Mouse (Mus musculus) midbrain, embryonic 15.5 days (tissue): ENCODE data around the gene Zfp958. TPM values are rescaled to one million over a fixed set of nuclear protein-coding genes. Genes with fewer than 3 reads are reported as not detected.
A peak's percentile ranks its signal among the peaks of the same experiment; 100 is the strongest.
"Not testable (repeated sequence)": the region's sequence is repeated elsewhere in the genome, so short reads cannot be mapped to it uniquely, and the experiment has no call there.

ENCODE experiments used
- ATAC-seq: fragments of 200-750 bp; cut with Nextera tagmentation; replicated peaks from 2 replicates; pipeline ENCODE4 v1.8.0; 2017; ENCODE audit warnings: moderate TSS enrichment
- H3K27ac ChIP-seq: fragments of 300-500 bp; sonication (generic); 2 replicates; pipeline ENCODE4 v1.5.1; 2015; ENCODE audit warnings: mild to moderate bottlenecking, inconsistent platforms
- H3K27me3 ChIP-seq: fragments of 300-500 bp; sonication (generic); replicated peaks from 2 replicates; pipeline ENCODE4 v1.6.1; 2015; ENCODE audit warnings: inconsistent platforms
- H3K36me3 ChIP-seq: fragments of 300-500 bp; sonication (generic); replicated peaks from 2 replicates; pipeline ENCODE4 v1.6.1; 2015; ENCODE audit warnings: inconsistent platforms
- H3K4me1 ChIP-seq: fragments of 300-500 bp; sonication (generic); 2 replicates; pipeline ENCODE4 v1.6.1; 2015; ENCODE audit warnings: inconsistent platforms
- H3K4me2 ChIP-seq: fragments of 300-500 bp; sonication (generic); 2 replicates; pipeline ENCODE4 v1.6.1; 2015; ENCODE audit warnings: inconsistent platforms, mild to moderate bottlenecking, moderate library complexity
- H3K4me3 ChIP-seq: fragments of 300-500 bp; sonication (generic); 2 replicates; pipeline ENCODE4 v1.5.1; 2015; ENCODE audit warnings: mild to moderate bottlenecking, inconsistent platforms
- H3K9ac ChIP-seq: fragments of 300-500 bp; sonication (generic); 2 replicates; pipeline ENCODE4 v1.6.1; 2015; ENCODE audit warnings: mild to moderate bottlenecking, inconsistent platforms
- H3K9me3 ChIP-seq: fragments of 300-500 bp; sonication (generic); 2 replicates; pipeline ENCODE4 v1.6.1; 2016; ENCODE audit warnings: inconsistent platforms
- whole genome bisulfite sequencing: fragments of 180-500 bp; shearing (Covaris S2); methylation state at CpG from one replicate; pipeline ENCODE4 v1.1.7; 2015; ENCODE audit warnings: mixed read lengths; 5-methylcytosine and 5-hydroxymethylcytosine counted together
- polyA plus RNA-seq: library from polyadenylated mRNA; unstranded; fragments of >200 nt; fragmentation: Nextera tagmentation; extraction: Ambion mirVana; gene quantifications from 2 replicates; pipeline ENCODE4 v1.2.1, GENCODE M21; 2015

The Zfp958 gene
- polyA plus RNA-seq: 17.7 and 18.5 TPM in 2 replicates

GRCm38 (mm10) chr8:4612932-4613853 is at the start of gene Zfp958:
Zfp958 (plus strand) TSS chr8:4613167.
- peak; percentile 100 for ATAC-seq
- Histone ChIP-seq H3K27ac (peak within 1 kb of the TSS; percentile 91), H3K27me3 (no peaks in the 10 kb centered on the region), H3K4me2 (peak within 1 kb of the TSS; percentile 96), H3K36me3 (no peaks in the 10 kb centered on the region), H3K4me1 (peaks cover 19% of the 10 kb centered on the region), H3K9ac (peak within 1 kb of the TSS; percentile 98), H3K4me3 (peak within 1 kb of the TSS; percentile 97), H3K9me3 (no peaks in the 10 kb centered on the region)
- WGBS: under 1% methylated on average over 25 of the region's 25 CpGs

GRCm38 (mm10) chr8:4581986-4582385 is 31.0 kb upstream of the Zfp958 start:
- Histone ChIP-seq H3K9ac (no peak overlapping the region), H3K9me3 (no peaks in the 10 kb centered on the region), H3K36me3 (no peaks in the 10 kb centered on the region), H3K4me1 (no peaks in the 10 kb centered on the region), H3K27ac (no peak overlapping the region), H3K4me3 (no peak overlapping the region), H3K4me2 (no peak overlapping the region), H3K27me3 (no peaks in the 10 kb centered on the region)
- 85% methylated on average over 3 of the region's 3 CpGs for WGBS
- no peak for ATAC-seq

GRCm38 (mm10) chr8:4582754-4583178 is 30.2 kb upstream of the Zfp958 start:
- 80% methylated on average over 6 of the region's 6 CpGs for WGBS
- Histone ChIP-seq H3K36me3 (no peaks in the 10 kb centered on the region), H3K9me3 (no peaks in the 10 kb centered on the region), H3K27me3 (no peaks in the 10 kb centered on the region), H3K27ac (no peak overlapping the region), H3K9ac (no peak overlapping the region), H3K4me3 (no peak overlapping the region), H3K4me2 (no peak overlapping the region), H3K4me1 (no peaks in the 10 kb centered on the region)
- no peak for ATAC-seq

GRCm38 (mm10) chr8:4584660-4585059 is 28.3 kb upstream of the Zfp958 start:
- no peaks in the 10 kb centered on the region for H3K9me3 ChIP-seq
- no peaks in the 10 kb centered on the region for H3K36me3 ChIP-seq
- H3K4me3 ChIP-seq: no peak overlapping the region
- 94% methylated on average over 1 of the region's 1 CpGs for WGBS
- no peak overlapping the region for H3K27ac ChIP-seq
- H3K4me1 ChIP-seq: no peaks in the 10 kb centered on the region
- H3K27me3 ChIP-seq: no peaks in the 10 kb centered on the region
- H3K9ac ChIP-seq: no peak overlapping the region
- no peak overlapping the region for H3K4me2 ChIP-seq
- ATAC-seq: no peak

GRCm38 (mm10) chr8:4586356-4586755 is 26.6 kb upstream of the Zfp958 start:
- Histone ChIP-seq H3K4me3 (no peak overlapping the region), H3K27me3 (no peaks in the 10 kb centered on the region), H3K27ac (no peak overlapping the region), H3K9ac (no peak overlapping the region), H3K36me3 (no peaks in the 10 kb centered on the region), H3K9me3 (no peaks in the 10 kb centered on the region), H3K4me1 (no peaks in the 10 kb centered on the region), H3K4me2 (no peak overlapping the region)
- WGBS: 17% methylated on average over 4 of the region's 4 CpGs
- no peak for ATAC-seq

GRCm38 (mm10) chr8:4588165-4589000 is 24.6 kb upstream of the Zfp958 start:
- no peak overlapping the region for H3K9ac ChIP-seq
- no peak overlapping the region for H3K27ac ChIP-seq
- no peak overlapping the region for H3K4me3 ChIP-seq
- no peaks in the 10 kb centered on the region for H3K4me1 ChIP-seq
- no peaks in the 10 kb centered on the region for H3K27me3 ChIP-seq
- H3K4me2 ChIP-seq: no peak overlapping the region
- H3K36me3 ChIP-seq: no peaks in the 10 kb centered on the region
- peak; percentile 88 for ATAC-seq
- H3K9me3 ChIP-seq: no peaks in the 10 kb centered on the region
- WGBS: 44% methylated on average over 9 of the region's 9 CpGs

GRCm38 (mm10) chr8:4608896-4609295 is 4.1 kb upstream of the Zfp958 start:
- ATAC-seq: no peak
- Histone ChIP-seq H3K9me3 (no peaks in the 10 kb centered on the region), H3K9ac (no peak overlapping the region), H3K4me3 (no peak overlapping the region), H3K27ac (no peak overlapping the region), H3K4me1 (peaks cover 4% of the 10 kb centered on the region), H3K4me2 (no peak overlapping the region), H3K27me3 (no peaks in the 10 kb centered on the region), H3K36me3 (no peaks in the 10 kb centered on the region)
- WGBS: 96% methylated on average over 7 of the region's 7 CpGs

GRCm38 (mm10) chr8:4611626-4612175 is 1.3 kb upstream of the Zfp958 start:
- not testable (repeated sequence) for H3K9ac ChIP-seq, H3K4me3 ChIP-seq, H3K4me2 ChIP-seq, H3K27ac ChIP-seq, ATAC-seq, H3K27me3 ChIP-seq, H3K36me3 ChIP-seq, H3K9me3 ChIP-seq
- H3K4me1 ChIP-seq: peaks cover 19% of the 10 kb centered on the region
- 81% methylated on average over 4 of the region's 4 CpGs for WGBS

- no peaks in the 10 kb centered on the region for H3K4me1 ChIP-seq
- no peak overlapping the region for H3K27ac ChIP-seq
- peaks cover 36% of the 10 kb centered on the region for H3K9me3 ChIP-seq
- H3K36me3 ChIP-seq: peaks cover 68% of the 10 kb centered on the region
- no peak for ATAC-seq
- 100% methylated on average over 1 of the region's 1 CpGs for WGBS
- H3K9ac ChIP-seq: no peak overlapping the region
- H3K27me3 ChIP-seq: no peaks in the 10 kb centered on the region
- no peak overlapping the region for H3K4me2 ChIP-seq
- no peak overlapping the region for H3K4me3 ChIP-seq
Observed at GRCm38 (mm10) chr8:4627349-4627748, 14.4 kb downstream of the Zfp958 start.

- Histone ChIP-seq H3K4me2 (no peak overlapping the region), H3K4me3 (no peak overlapping the region), H3K27me3 (no peaks in the 10 kb centered on the region), H3K36me3 (peaks cover 6% of the 10 kb centered on the region; the same call in 1 of the 2 replicates), H3K9ac (no peak overlapping the region), H3K4me1 (no peaks in the 10 kb centered on the region), H3K27ac (no peak overlapping the region), H3K9me3 (peaks cover 12% of the 10 kb centered on the region; the same call in 1 of the 2 replicates)
- WGBS: 93% methylated on average over 4 of the region's 4 CpGs
- ATAC-seq: no peak
Observed at GRCm38 (mm10) chr8:4637071-4637470, 24.1 kb downstream of the Zfp958 start.

GRCm38 (mm10) chr8:4642974-4643373 is 30.0 kb downstream of the Zfp958 start:
- H3K27me3 ChIP-seq, ATAC-seq, H3K36me3 ChIP-seq, H3K9me3 ChIP-seq, H3K4me3 ChIP-seq, H3K9ac ChIP-seq, H3K4me2 ChIP-seq, H3K27ac ChIP-seq, H3K4me1 ChIP-seq: not testable (repeated sequence)
- WGBS: 88% methylated on average over 6 of the region's 6 CpGs

- H3K4me1 ChIP-seq: no peaks in the 10 kb centered on the region
- 85% methylated on average over 7 of the region's 7 CpGs for WGBS
- H3K36me3 ChIP-seq: no peaks in the 10 kb centered on the region
- H3K9ac ChIP-seq: no peak overlapping the region
- no peak for ATAC-seq
- H3K9me3 ChIP-seq: no peaks in the 10 kb centered on the region
- H3K27me3 ChIP-seq: no peaks in the 10 kb centered on the region
- H3K27ac ChIP-seq: no peak overlapping the region
- no peak overlapping the region for H3K4me3 ChIP-seq
- no peak overlapping the region for H3K4me2 ChIP-seq
Observed at GRCm38 (mm10) chr8:4656536-4656935, 43.6 kb downstream of the Zfp958 start.
